Mouse (Mus musculus) brain, adult 2 months (tissue): ENCODE measurements at regions not wholly inside any gene's neighbourhood (a gene's known extent, or its start where the extent isn't known, plus 50 kb on each side); places are given as distances from the start of the nearest gene placed in this dataset.
A peak's percentile ranks its signal among the peaks of the same experiment; 100 is the strongest.

Experiments
- DNase-seq: peaks from one replicate; pipeline ENCODE4 v3.0.0; 2011; ENCODE audit warnings: low read depth, low spot score

- no peak for DNase-seq
Observed at GRCm38 (mm10) chr3:103408724-103409123, 129.6 kb downstream of the Trim33 start.

GRCm38 (mm10) chr3:103412247-103412646, 133.2 kb downstream of the Trim33 start:
- no peak for DNase-seq

- no peak for DNase-seq
Observed at GRCm38 (mm10) chr3:103415051-103415695, 136.1 kb downstream of the Trim33 start.

GRCm38 (mm10) chr3:103416296-103416695, 137.2 kb downstream of the Trim33 start:
- DNase-seq, result peak; percentile 20

GRCm38 (mm10) chr3:103417781-103418180, 138.7 kb downstream of the Trim33 start:
- DNase-seq, result no peak

- DNase-seq, result peak; percentile 33
Observed at GRCm38 (mm10) chr3:103419761-103420620, 140.9 kb downstream of the Trim33 start.

- DNase-seq, result peak; percentile 40
Observed at GRCm38 (mm10) chr3:103420621-103421274, 141.7 kb downstream of the Trim33 start.

- no peak for DNase-seq
Observed at GRCm38 (mm10) chr3:103421275-103421621, 142.2 kb downstream of the Trim33 start.

GRCm38 (mm10) chr3:103422806-103423205, 143.7 kb downstream of the Trim33 start:
- peak; percentile 19 for DNase-seq

- no peak for DNase-seq
Observed at GRCm38 (mm10) chr3:103423290-103423689, 144.2 kb downstream of the Trim33 start.

- DNase-seq, result peak; percentile 41
Observed at GRCm38 (mm10) chr3:103425812-103426430, 146.8 kb downstream of the Trim33 start.

GRCm38 (mm10) chr3:103429227-103429788, 145.7 kb upstream of the Syt6 start:
- DNase-seq, result peak; percentile 22

GRCm38 (mm10) chr3:103430131-103430530, 144.9 kb upstream of the Syt6 start:
- DNase-seq, result no peak

GRCm38 (mm10) chr3:103432254-103432653, 142.8 kb upstream of the Syt6 start:
- no peak for DNase-seq

- DNase-seq, result no peak
Observed at GRCm38 (mm10) chr3:103436902-103437603, 138.0 kb upstream of the Syt6 start.

GRCm38 (mm10) chr3:103438791-103439354, 136.2 kb upstream of the Syt6 start:
- DNase-seq, result peak; percentile 88

GRCm38 (mm10) chr3:103443247-103443646, 131.8 kb upstream of the Syt6 start:
- DNase-seq, result no peak

GRCm38 (mm10) chr3:103445852-103446251, 129.2 kb upstream of the Syt6 start:
- peak; percentile 85 for DNase-seq

- DNase-seq, result no peak
Observed at GRCm38 (mm10) chr3:103449851-103450250, 125.2 kb upstream of the Syt6 start.

GRCm38 (mm10) chr3:103451971-103452370, 123.1 kb upstream of the Syt6 start:
- no peak for DNase-seq

GRCm38 (mm10) chr3:103463760-103464159, 111.3 kb upstream of the Syt6 start:
- DNase-seq, result no peak
